Mouse (Mus musculus) activated CD4-positive, CD25-positive, alpha-beta regulatory T cell, adult 4 months (primary cell): Measurements from ENCODE around the gene Pik3cb. TPM values are rescaled to one million over a fixed set of nuclear protein-coding genes. Genes with fewer than 3 reads are reported as not detected.

Experiments
- ATAC-seq: one replicate; pipeline ENCODE4 v1.8.0; 2017
- polyA plus RNA-seq, 2 experiments: library from polyadenylated mRNA; unstranded; fragments of 100-300 nt; shearing (Covaris generic); gene quantifications; one replicate each; pipeline ENCODE4 v1.2.1; 2017

Pik3cb gene
- polyA plus RNA-seq, 2 experiments from 2014 or later = 0.41 to 1.0 TPM

GRCm38 (mm10) chr9:98999881-99000339 is 140.5 kb downstream of the Pik3cb start:
- ATAC-seq = no peak

- no peak for ATAC-seq
Measured at GRCm38 (mm10) chr9:98994103-98994502, 146.3 kb downstream of the Pik3cb start.

- peak; percentile 37 for ATAC-seq
Measured at GRCm38 (mm10) chr9:98987131-98987530, 153.3 kb downstream of the Pik3cb start.

Other genes starting within 250 kb of the Pik3cb start
- gene 7420426K07Rik, start 237.5 kb downstream of the Pik3cb start, polyA plus RNA-seq = not detected
- not detected for gene Foxl2, start 185.3 kb downstream of the Pik3cb start, polyA plus RNA-seq
- gene Faim, start 154.2 kb downstream of the Pik3cb start, polyA plus RNA-seq = 10 to 100 TPM; 62.0 to 71.2 TPM
- gene Gm1123, start 104.9 kb downstream of the Pik3cb start, polyA plus RNA-seq = 1 to 10 TPM in 1 of 2 experiments, under 1 TPM in 1; 0.94 to 1.1 TPM
- not detected for gene Faiml, start 96.6 kb upstream of the Pik3cb start, polyA plus RNA-seq
- gene Cep70, start 102.7 kb upstream of the Pik3cb start, polyA plus RNA-seq = 10 to 100 TPM; 16.7 to 17.8 TPM
- gene Esyt3, start 217.9 kb upstream of the Pik3cb start, polyA plus RNA-seq = under 1 TPM; 0.11 to 0.13 TPM